Mouse (Mus musculus) lung, embryonic 15.5 days (tissue): Measurements from ENCODE around the gene Arvcf. TPM values are rescaled to one million over a fixed set of nuclear protein-coding genes. Genes with fewer than 3 reads are reported as not detected.

Experiments used
- ATAC-seq: fragments of 200-750 bp; cut with Nextera tagmentation; 2 replicates; pipeline ENCODE4 v1.8.0; 2017; ENCODE audit warnings: moderate number of reproducible peaks, borderline replicate concordance; ENCODE audit not compliant: low FRiP score, low TSS enrichment; ENCODE audit errors: extremely low read depth
- H3K27ac ChIP-seq: fragments of 300-500 bp; sonication (generic); 2 replicates; pipeline ENCODE4 v1.5.1; 2015; ENCODE audit warnings: moderate library complexity, mild to moderate bottlenecking, inconsistent platforms
- H3K27me3 ChIP-seq: fragments of 300-500 bp; sonication (generic); 2 replicates; pipeline ENCODE4 v1.6.1; 2015; ENCODE audit warnings: inconsistent platforms
- H3K36me3 ChIP-seq: fragments of 300-500 bp; sonication (generic); 2 replicates; pipeline ENCODE4 v1.6.1; 2015; ENCODE audit warnings: inconsistent platforms
- H3K4me1 ChIP-seq: fragments of 300-500 bp; sonication (generic); 2 replicates; pipeline ENCODE4 v1.6.1; 2015; ENCODE audit warnings: inconsistent platforms
- H3K4me2 ChIP-seq: fragments of 300-500 bp; sonication (generic); 2 replicates; pipeline ENCODE4 v1.6.1; 2015; ENCODE audit warnings: inconsistent platforms, mild to moderate bottlenecking, moderate library complexity
- H3K4me3 ChIP-seq: fragments of 300-500 bp; sonication (generic); 2 replicates; pipeline ENCODE4 v1.5.1; 2015; ENCODE audit warnings: mild to moderate bottlenecking, inconsistent platforms
- H3K9ac ChIP-seq: fragments of 300-500 bp; sonication (generic); 2 replicates; pipeline ENCODE4 v1.6.1; 2015; ENCODE audit warnings: inconsistent platforms
- H3K9me3 ChIP-seq: fragments of 300-500 bp; sonication (generic); 2 replicates; pipeline ENCODE4 v1.6.1; 2016; ENCODE audit warnings: inconsistent platforms
- WGBS: fragments of 180-500 bp; shearing (Covaris S2); methylation state at CpG from one replicate; pipeline ENCODE4 v1.1.7; 2015; 5-methylcytosine and 5-hydroxymethylcytosine counted together
- polyA plus RNA-seq: library from polyadenylated mRNA; unstranded; fragments of >200 nt; fragmentation: Nextera tagmentation; extraction: Ambion mirVana; gene quantifications from 2 replicates; pipeline ENCODE4 v1.2.1, GENCODE M21; 2015

Gene Arvcf
- polyA plus RNA-seq, 1 experiment from 2014 or later: 35.5 TPM

DNA sequence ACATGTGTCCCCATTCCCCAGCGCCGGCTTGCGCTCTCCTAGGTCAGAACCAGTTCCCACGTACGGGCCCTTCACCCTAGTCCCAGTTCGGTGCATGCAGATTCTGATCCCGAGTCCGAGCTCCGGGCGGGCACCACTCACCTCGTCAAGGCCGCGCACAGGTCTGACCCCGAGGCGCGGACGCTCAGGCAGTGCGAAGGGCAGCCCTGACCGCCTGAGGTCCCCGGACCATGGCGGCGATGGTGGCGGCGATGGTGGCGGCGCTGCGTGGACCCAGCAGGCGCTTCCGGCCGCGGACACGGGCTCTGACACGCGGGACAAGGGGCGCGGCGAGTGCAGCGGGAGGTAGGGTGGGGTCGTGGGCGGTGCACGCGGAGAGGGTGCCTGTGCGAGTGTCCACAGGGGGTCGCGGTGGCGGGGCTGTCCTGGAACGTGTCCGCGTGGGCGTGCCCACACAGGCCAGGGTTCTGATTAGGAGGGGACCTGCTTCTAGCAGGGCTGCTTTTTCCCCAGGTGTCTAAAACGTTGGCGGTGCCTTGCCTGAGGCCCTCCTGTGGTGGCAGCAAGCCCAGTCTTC is 78.3 kb downstream of the Arvcf start, which contains the start of gene Txnrd2:
Gene Txnrd2, plus strand, starts transcription at position 170 of the 577 bp plus-strand sequence.
- peak within 1 kb of the TSS; percentile 87 for H3K9ac ChIP-seq
- WGBS: under 1% methylated on average over 52 of the region's 52 CpGs
- no peaks in the 10 kb centered on the region for H3K27me3 ChIP-seq
- no peaks in the 10 kb centered on the region for H3K9me3 ChIP-seq
- H3K36me3 ChIP-seq: 0 out of 2 replicates have a peak, but pooled peaks cover 11% of the 10 kb centered on the region
- peak within 1 kb of the TSS; percentile 87 for H3K4me3 ChIP-seq
- peak within 1 kb of the TSS; percentile 84 for H3K27ac ChIP-seq
- peaks cover 34% of the 10 kb centered on the region for H3K4me1 ChIP-seq
- H3K4me2 ChIP-seq: peak within 1 kb of the TSS; percentile 75
- peak; percentile 84 for ATAC-seq

- Histone ChIP-seq H3K27ac (peak within 1 kb of the TSS; percentile 84), H3K4me3 (peak within 1 kb of the TSS; percentile 87), H3K9me3 (no peaks in the 10 kb centered on the region), H3K9ac (peak within 1 kb of the TSS; percentile 87), H3K4me1 (peaks cover 34% of the 10 kb centered on the region), H3K27me3 (no peaks in the 10 kb centered on the region), H3K4me2 (peak within 1 kb of the TSS; percentile 75), H3K36me3 (0 out of 2 replicates have a peak, but pooled peaks cover 11% of the 10 kb centered on the region)
- WGBS: 53% methylated on average over 5 of the region's 5 CpGs
- ATAC-seq: no peak
These were observed 78.9 kb downstream of the Arvcf start, which contains the start of gene Comt for GRCm38 (mm10) chr16:18426802-18427280. Gene Comt, minus strand, starts transcription at chr16:18426852.

- Histone ChIP-seq H3K9me3 (no peaks in the 10 kb centered on the region), H3K27ac (no peak overlapping the region), H3K9ac (no peak overlapping the region)
These were observed 80.1 kb downstream of the Arvcf start for GRCm38 (mm10) chr16:18428011-18428515.

GRCm38 (mm10) chr16:18428516-18429042 is 80.6 kb downstream of the Arvcf start:
- Histone ChIP-seq H3K9me3 (no peaks in the 10 kb centered on the region), H3K27ac (no peak overlapping the region), H3K4me2 (no peak overlapping the region), H3K9ac (no peak overlapping the region), H3K36me3 (no peaks in the 10 kb centered on the region), H3K4me3 (no peak overlapping the region), H3K4me1 (peaks cover 31% of the 10 kb centered on the region), H3K27me3 (no peaks in the 10 kb centered on the region)
- 82% methylated on average over 7 of the region's 7 CpGs for WGBS
- no peak for ATAC-seq

More at GRCm38 (mm10) chr16:18428011-18428515, 80.1 kb downstream of the Arvcf start:
- Histone ChIP-seq H3K36me3 (0 out of 2 replicates have a peak, but pooled peaks cover 1% of the 10 kb centered on the region), H3K27me3 (no peaks in the 10 kb centered on the region), H3K4me1 (peaks cover 34% of the 10 kb centered on the region), H3K4me2 (no peak overlapping the region), H3K4me3 (no peak overlapping the region)
- no peak for ATAC-seq
- 75% methylated on average over 5 of the region's 5 CpGs for WGBS

GRCm38 (mm10) chr16:18429641-18430040 is 81.7 kb downstream of the Arvcf start:
- Histone ChIP-seq H3K4me1 (peaks cover 21% of the 10 kb centered on the region), H3K4me2 (no peak overlapping the region)

GRCm38 (mm10) chr16:18430641-18431212 is 82.7 kb downstream of the Arvcf start:
- Histone ChIP-seq H3K9me3 (no peaks in the 10 kb centered on the region), H3K4me1 (peaks cover 12% of the 10 kb centered on the region), H3K27ac (no peak overlapping the region), H3K4me2 (no peak overlapping the region), H3K27me3 (no peaks in the 10 kb centered on the region), H3K36me3 (0 out of 2 replicates have a peak, but pooled peaks cover 3% of the 10 kb centered on the region), H3K4me3 (no peak overlapping the region), H3K9ac (no peak overlapping the region)
- whole genome bisulfite sequencing: 71% methylated on average over 8 of the region's 8 CpGs
- ATAC-seq: no peak

More at GRCm38 (mm10) chr16:18429641-18430040, 81.7 kb downstream of the Arvcf start:
- Histone ChIP-seq H3K27me3 (no peaks in the 10 kb centered on the region), H3K27ac (no peak overlapping the region), H3K36me3 (no peaks in the 10 kb centered on the region), H3K9ac (no peak overlapping the region), H3K9me3 (no peaks in the 10 kb centered on the region), H3K4me3 (no peak overlapping the region)
- 86% methylated on average over 8 of the region's 8 CpGs for WGBS
- no peak for ATAC-seq

GRCm38 (mm10) chr16:18433341-18433920 is 85.4 kb downstream of the Arvcf start:
- ATAC-seq: no peak

GRCm38 (mm10) chr16:18436128-18436527 is 88.1 kb downstream of the Arvcf start:
- peaks cover 3% of the 10 kb centered on the region; the same call in 1 of the 2 replicates for H3K36me3 ChIP-seq
- H3K9me3 ChIP-seq: no peaks in the 10 kb centered on the region
- no peak for ATAC-seq
- H3K4me2 ChIP-seq: no peak overlapping the region
- no peaks in the 10 kb centered on the region for H3K4me1 ChIP-seq
- no peak overlapping the region for H3K4me3 ChIP-seq
- no peaks in the 10 kb centered on the region for H3K27me3 ChIP-seq
- no peak overlapping the region for H3K27ac ChIP-seq
- WGBS: 79% methylated on average over 6 of the region's 6 CpGs
- no peak overlapping the region for H3K9ac ChIP-seq

More at GRCm38 (mm10) chr16:18433341-18433920, 85.4 kb downstream of the Arvcf start:
- Histone ChIP-seq H3K4me2 (no peak overlapping the region), H3K4me1 (no peaks in the 10 kb centered on the region), H3K27ac (no peak overlapping the region), H3K27me3 (no peaks in the 10 kb centered on the region), H3K36me3 (0 out of 2 replicates have a peak, but pooled peaks cover 3% of the 10 kb centered on the region), H3K4me3 (no peak overlapping the region), H3K9ac (no peak overlapping the region), H3K9me3 (no peaks in the 10 kb centered on the region)
- WGBS: 91% methylated on average over 5 of the region's 5 CpGs

- ATAC-seq: peak; percentile 72
- 20% methylated on average over 8 of the region's 8 CpGs for WGBS
- no peak overlapping the region for H3K4me2 ChIP-seq
- no peaks in the 10 kb centered on the region for H3K27me3 ChIP-seq
- peaks cover 5% of the 10 kb centered on the region for H3K4me1 ChIP-seq
- H3K9me3 ChIP-seq: no peaks in the 10 kb centered on the region
- no peak overlapping the region for H3K9ac ChIP-seq
- no peak overlapping the region for H3K27ac ChIP-seq
- no peaks in the 10 kb centered on the region; the same call in 1 of the 2 replicates for H3K36me3 ChIP-seq
- H3K4me3 ChIP-seq: no peak overlapping the region
These were observed 95.4 kb downstream of the Arvcf start for GRCm38 (mm10) chr16:18443385-18443841.

DNA sequence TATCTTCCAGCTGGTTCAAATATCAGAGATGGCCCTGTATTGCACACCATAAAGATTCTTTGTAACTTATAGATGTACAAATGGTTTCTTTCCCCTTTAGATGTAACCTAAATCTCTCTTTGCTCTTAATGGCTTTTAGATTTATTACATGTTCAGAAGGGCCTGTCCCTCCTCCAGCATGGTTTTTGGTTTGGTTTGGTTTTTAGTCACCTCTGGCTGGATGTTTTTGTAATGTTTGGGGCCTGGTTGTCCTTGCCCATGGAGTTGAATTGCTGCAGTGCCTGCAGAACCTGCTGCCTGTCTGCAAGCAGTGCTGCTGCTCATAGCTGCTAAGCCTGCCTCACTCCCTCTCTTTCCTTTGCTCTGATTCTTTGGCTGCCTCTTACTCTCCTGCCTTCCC is 99.3 kb downstream of the Arvcf start:
- Histone ChIP-seq H3K4me1 (peaks cover 18% of the 10 kb centered on the region), H3K4me2 (no peak overlapping the region), H3K9me3 (no peaks in the 10 kb centered on the region), H3K27me3 (no peaks in the 10 kb centered on the region), H3K4me3 (no peak overlapping the region), H3K27ac (no peak overlapping the region), H3K9ac (no peak overlapping the region), H3K36me3 (no peaks in the 10 kb centered on the region)
- no peak for ATAC-seq

GRCm38 (mm10) chr16:18448104-18448503 is 100.1 kb downstream of the Arvcf start:
- no peaks in the 10 kb centered on the region for H3K9me3 ChIP-seq
- WGBS: 20% methylated on average over 6 of the region's 6 CpGs
- H3K27me3 ChIP-seq: no peaks in the 10 kb centered on the region
- peaks cover 21% of the 10 kb centered on the region for H3K4me1 ChIP-seq
- H3K27ac ChIP-seq: no peak overlapping the region
- H3K4me3 ChIP-seq: no peak overlapping the region
- H3K9ac ChIP-seq: no peak overlapping the region
- H3K4me2 ChIP-seq: no peak overlapping the region
- no peaks in the 10 kb centered on the region for H3K36me3 ChIP-seq
- no peak for ATAC-seq
